Mouse (Mus musculus): ENCODE data around the gene Tagln3. TPM values are rescaled to one million over a fixed set of nuclear protein-coding genes. Genes with fewer than 3 reads are reported as not detected.

Tagln3 gene
- total and polyA plus RNA-seq, 2 experiments, result 0.43 to 0.55 TPM

DNA sequence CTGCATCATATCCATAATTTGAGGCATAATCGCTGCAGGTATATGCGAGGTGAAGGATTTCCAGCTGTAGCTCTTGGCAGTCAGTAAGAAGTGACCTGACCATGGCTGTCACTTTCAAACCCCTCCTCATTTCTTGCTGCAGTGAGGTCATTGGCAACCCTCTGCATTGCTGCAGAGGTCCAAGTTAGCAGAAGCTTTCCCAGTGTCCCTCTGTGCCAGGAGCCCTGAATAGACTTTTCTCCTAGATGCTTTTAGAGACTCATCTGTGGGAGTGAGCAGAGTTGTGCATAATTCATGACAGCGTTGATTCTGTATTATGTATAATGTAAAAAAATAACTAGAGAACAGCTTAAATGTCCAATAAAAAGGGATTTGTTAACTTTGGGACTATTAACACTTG is 39.1 kb downstream of the Tagln3 start:
- DNase-seq (ENCODE audit: extremely low read depth, low read depth, low spot score), result no peak
- 68% methylated on average over 3 of the region's 3 CpGs for WGBS
- H3K27me3 ChIP-seq (ENCODE audit: control insufficient read depth, insufficient read depth, low read length), result no peaks in the 10 kb centered on the region
- H3K79me2 ChIP-seq (ENCODE audit: control insufficient read depth, insufficient read depth, low read length), result no peaks in the 10 kb centered on the region
- no peak for TF ChIP-seq POLR2A (IDR thresholded peaks at IDR 0.05; ENCODE audit: extremely low read depth, insufficient read depth, low read length)
- H3K4me3 ChIP-seq (ENCODE audit: insufficient read depth, low read depth, low read length), result no peak overlapping the region
- no peaks in the 10 kb centered on the region for H3K4me1 ChIP-seq (ENCODE audit: control insufficient read depth, insufficient read depth, low read length)
- no peaks in the 10 kb centered on the region for H3K36me3 ChIP-seq (ENCODE audit: control insufficient read depth, insufficient read depth, low read length)
- no peak overlapping the region for H3K27ac ChIP-seq (replicated peaks; ENCODE audit: insufficient read depth, low read depth, low read length)
- no peak overlapping the region for H3K9ac ChIP-seq (ENCODE audit: low read depth, low read length)

GRCm38 (mm10) chr16:45684815-45685214 is 39.6 kb downstream of the Tagln3 start:
- no peaks in the 10 kb centered on the region for H3K36me3 ChIP-seq (ENCODE audit: control insufficient read depth, insufficient read depth, low read length)
- no peaks in the 10 kb centered on the region for H3K4me1 ChIP-seq (ENCODE audit: control insufficient read depth, insufficient read depth, low read length)
- H3K9ac ChIP-seq (ENCODE audit: low read depth, low read length), result no peak overlapping the region
- H3K27ac ChIP-seq (replicated peaks; ENCODE audit: insufficient read depth, low read depth, low read length), result no peak overlapping the region
- 10% methylated on average over 8 of the region's 8 CpGs for WGBS
- DNase-seq (ENCODE audit: extremely low read depth, low read depth, low spot score), result peak; percentile 31
- no peak overlapping the region for H3K4me3 ChIP-seq (ENCODE audit: insufficient read depth, low read depth, low read length)
- no peaks in the 10 kb centered on the region for H3K79me2 ChIP-seq (ENCODE audit: control insufficient read depth, insufficient read depth, low read length)
- TF ChIP-seq POLR2A (IDR thresholded peaks at IDR 0.05; ENCODE audit: extremely low read depth, insufficient read depth, low read length) (no peak), CTCF (IDR thresholded peaks at IDR 0.05; ENCODE audit: low read depth, low read length) (peak; percentile 91)
- H3K27me3 ChIP-seq (ENCODE audit: control insufficient read depth, insufficient read depth, low read length), result no peaks in the 10 kb centered on the region

DNA sequence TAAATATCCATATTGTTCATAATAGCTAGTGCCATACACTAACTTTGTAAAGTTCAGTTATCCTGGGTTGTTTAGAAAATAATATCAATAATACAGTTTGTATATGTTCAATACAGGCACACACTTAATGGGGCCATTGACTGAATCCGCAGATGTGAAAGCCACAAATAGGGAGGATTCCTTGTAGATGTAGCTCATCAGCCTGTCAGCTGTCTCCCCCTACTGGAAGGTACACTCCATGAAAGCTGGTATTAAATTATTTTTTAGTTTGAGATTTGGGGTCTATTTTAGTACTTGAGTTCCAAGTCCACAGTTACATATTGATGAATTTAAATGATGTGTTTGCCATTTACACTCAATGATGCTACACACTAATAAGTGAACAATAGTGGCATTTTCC is 47.9 kb downstream of the Tagln3 start:
- H3K4me3 ChIP-seq (ENCODE audit: insufficient read depth, low read depth, low read length), result no peak overlapping the region
- no peaks in the 10 kb centered on the region for H3K36me3 ChIP-seq (ENCODE audit: control insufficient read depth, insufficient read depth, low read length)
- H3K4me1 ChIP-seq (ENCODE audit: control insufficient read depth, insufficient read depth, low read length), result no peaks in the 10 kb centered on the region
- DNase-seq (ENCODE audit: extremely low read depth, low read depth, low spot score), result peak; percentile 21
- no peak for TF ChIP-seq POLR2A (IDR thresholded peaks at IDR 0.05; ENCODE audit: extremely low read depth, insufficient read depth, low read length)
- no peak for TF ChIP-seq CTCF (IDR thresholded peaks at IDR 0.05; ENCODE audit: low read depth, low read length)
- no peak overlapping the region for H3K9ac ChIP-seq (ENCODE audit: low read depth, low read length)
- H3K27me3 ChIP-seq (ENCODE audit: control insufficient read depth, insufficient read depth, low read length), result no peaks in the 10 kb centered on the region
- 12% methylated on average over 1 of the region's 1 CpGs for WGBS
- no peak overlapping the region for H3K27ac ChIP-seq (replicated peaks; ENCODE audit: insufficient read depth, low read depth, low read length)
- no peaks in the 10 kb centered on the region for H3K79me2 ChIP-seq (ENCODE audit: control insufficient read depth, insufficient read depth, low read length)

- 13% methylated on average over 4 of the region's 4 CpGs for WGBS
- peaks cover 6% of the 10 kb centered on the region; the same call in 1 of the 2 replicates for H3K4me1 ChIP-seq (ENCODE audit: control insufficient read depth, insufficient read depth, low read length)
- peak; percentile 85 for DNase-seq (ENCODE audit: extremely low read depth, low read depth, low spot score)
- H3K79me2 ChIP-seq (ENCODE audit: control insufficient read depth, insufficient read depth, low read length), result no peaks in the 10 kb centered on the region
- H3K9ac ChIP-seq (ENCODE audit: low read depth, low read length), result no peak overlapping the region
- no peak overlapping the region for H3K27ac ChIP-seq (replicated peaks; ENCODE audit: insufficient read depth, low read depth, low read length)
- H3K27me3 ChIP-seq (ENCODE audit: control insufficient read depth, insufficient read depth, low read length), result no peaks in the 10 kb centered on the region
- no peak for TF ChIP-seq CTCF (IDR thresholded peaks at IDR 0.05; ENCODE audit: low read depth, low read length)
- TF ChIP-seq POLR2A (IDR thresholded peaks at IDR 0.05; ENCODE audit: extremely low read depth, insufficient read depth, low read length), result no peak
- no peak overlapping the region for H3K4me3 ChIP-seq (ENCODE audit: insufficient read depth, low read depth, low read length)
- H3K36me3 ChIP-seq (ENCODE audit: control insufficient read depth, insufficient read depth, low read length), result no peaks in the 10 kb centered on the region
These were observed 54.4 kb downstream of the Tagln3 start for GRCm38 (mm10) chr16:45670005-45670404.

GRCm38 (mm10) chr16:45668178-45668577 is 56.2 kb downstream of the Tagln3 start:
- H3K27ac ChIP-seq (replicated peaks; ENCODE audit: insufficient read depth, low read depth, low read length), result no peak overlapping the region
- no peak for TF ChIP-seq POLR2A (IDR thresholded peaks at IDR 0.05; ENCODE audit: extremely low read depth, insufficient read depth, low read length)
- TF ChIP-seq CTCF (IDR thresholded peaks at IDR 0.05; ENCODE audit: low read depth, low read length), result no peak
- H3K79me2 ChIP-seq (ENCODE audit: control insufficient read depth, insufficient read depth, low read length), result no peaks in the 10 kb centered on the region
- no peaks in the 10 kb centered on the region for H3K27me3 ChIP-seq (ENCODE audit: control insufficient read depth, insufficient read depth, low read length)
- H3K4me3 ChIP-seq (ENCODE audit: insufficient read depth, low read depth, low read length), result no peak overlapping the region
- WGBS, result 33% methylated on average over 3 of the region's 3 CpGs
- no peaks in the 10 kb centered on the region for H3K36me3 ChIP-seq (ENCODE audit: control insufficient read depth, insufficient read depth, low read length)
- H3K9ac ChIP-seq (ENCODE audit: low read depth, low read length), result no peak overlapping the region
- DNase-seq (ENCODE audit: extremely low read depth, low read depth, low spot score), result peak; percentile 33
- peaks cover 6% of the 10 kb centered on the region; the same call in 1 of the 2 replicates for H3K4me1 ChIP-seq (ENCODE audit: control insufficient read depth, insufficient read depth, low read length)

GRCm38 (mm10) chr16:45666136-45666535 is 58.3 kb downstream of the Tagln3 start:
- DNase-seq (ENCODE audit: extremely low read depth, low read depth, low spot score), result no peak
- H3K79me2 ChIP-seq (ENCODE audit: control insufficient read depth, insufficient read depth, low read length), result no peaks in the 10 kb centered on the region
- no peak overlapping the region for H3K4me3 ChIP-seq (ENCODE audit: insufficient read depth, low read depth, low read length)
- H3K27me3 ChIP-seq (ENCODE audit: control insufficient read depth, insufficient read depth, low read length), result no peaks in the 10 kb centered on the region
- H3K4me1 ChIP-seq (ENCODE audit: control insufficient read depth, insufficient read depth, low read length), result peaks cover 6% of the 10 kb centered on the region; the same call in 1 of the 2 replicates
- no peak overlapping the region for H3K27ac ChIP-seq (replicated peaks; ENCODE audit: insufficient read depth, low read depth, low read length)
- TF ChIP-seq CTCF (IDR thresholded peaks at IDR 0.05; ENCODE audit: low read depth, low read length) (no peak), POLR2A (IDR thresholded peaks at IDR 0.05; ENCODE audit: extremely low read depth, insufficient read depth, low read length) (no peak)
- WGBS, result 72% methylated on average over 2 of the region's 2 CpGs
- no peaks in the 10 kb centered on the region for H3K36me3 ChIP-seq (ENCODE audit: control insufficient read depth, insufficient read depth, low read length)
- H3K9ac ChIP-seq (ENCODE audit: low read depth, low read length), result no peak overlapping the region
